Mouse (Mus musculus): ENCODE measurements around the gene Hic1. TPM values are rescaled to one million over a fixed set of nuclear protein-coding genes. Genes with fewer than 3 reads are reported as not detected.
"Not testable (repeated sequence)": the region's sequence is repeated elsewhere in the genome, so short reads cannot be mapped to it uniquely, and the experiment has no call there.

The Hic1 gene
- total RNA-seq, 2 experiments from 2014 or later: not detected

- ATAC-seq (replicated peaks; ENCODE audit: poor library complexity, severe bottlenecking): no peak
These were observed 24.1 kb upstream of the Hic1 start, which contains the start of gene Rtn4rl1 for GRCm38 (mm10) chr11:75193256-75194071. Gene Rtn4rl1 (plus strand): TSS chr11:75193783.

- peak; percentile 43 for ATAC-seq (replicated peaks; ENCODE audit: poor library complexity, severe bottlenecking)
These were observed 23.3 kb upstream of the Hic1 start for GRCm38 (mm10) chr11:75192336-75193214.

- ATAC-seq (replicated peaks; ENCODE audit: poor library complexity, severe bottlenecking): no peak
These were observed 22.5 kb upstream of the Hic1 start for GRCm38 (mm10) chr11:75191841-75192240.

DNA sequence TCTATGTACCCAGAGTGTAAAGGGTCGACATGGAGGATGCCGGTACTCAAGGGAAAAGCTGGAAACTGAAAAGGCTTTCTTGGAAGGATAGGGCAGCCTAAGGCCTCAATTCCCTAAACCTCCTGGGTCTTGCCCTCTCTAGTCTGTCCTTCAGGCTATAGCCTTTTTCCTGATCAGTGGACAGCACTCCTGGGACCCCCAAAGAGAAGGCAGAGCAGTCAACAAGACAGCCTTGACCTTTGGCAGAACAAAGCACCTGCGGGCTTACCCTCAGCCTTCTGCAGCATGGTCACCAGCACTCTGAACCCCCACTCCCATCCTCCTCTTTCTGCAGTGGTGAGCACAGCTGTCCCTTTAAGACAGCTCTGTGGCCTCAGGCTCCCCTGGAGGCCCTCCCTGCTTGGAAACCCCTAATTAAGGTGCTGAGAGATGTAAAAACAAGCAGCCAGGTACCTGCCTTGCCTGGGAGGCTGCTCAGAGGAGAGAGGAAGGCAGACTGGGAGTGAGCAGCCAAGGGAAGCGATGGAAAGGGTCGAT, 21.7 kb upstream of the Hic1 start, which contains the start of gene Dph1:
Dph1 (minus strand) TSS at position 337 of the 537 bp plus-strand sequence.
- ATAC-seq (replicated peaks; ENCODE audit: poor library complexity, severe bottlenecking): no peak

- ATAC-seq (replicated peaks; ENCODE audit: poor library complexity, severe bottlenecking): peak; percentile 79
These were observed 21.0 kb upstream of the Hic1 start for GRCm38 (mm10) chr11:75190371-75190724.

DNA sequence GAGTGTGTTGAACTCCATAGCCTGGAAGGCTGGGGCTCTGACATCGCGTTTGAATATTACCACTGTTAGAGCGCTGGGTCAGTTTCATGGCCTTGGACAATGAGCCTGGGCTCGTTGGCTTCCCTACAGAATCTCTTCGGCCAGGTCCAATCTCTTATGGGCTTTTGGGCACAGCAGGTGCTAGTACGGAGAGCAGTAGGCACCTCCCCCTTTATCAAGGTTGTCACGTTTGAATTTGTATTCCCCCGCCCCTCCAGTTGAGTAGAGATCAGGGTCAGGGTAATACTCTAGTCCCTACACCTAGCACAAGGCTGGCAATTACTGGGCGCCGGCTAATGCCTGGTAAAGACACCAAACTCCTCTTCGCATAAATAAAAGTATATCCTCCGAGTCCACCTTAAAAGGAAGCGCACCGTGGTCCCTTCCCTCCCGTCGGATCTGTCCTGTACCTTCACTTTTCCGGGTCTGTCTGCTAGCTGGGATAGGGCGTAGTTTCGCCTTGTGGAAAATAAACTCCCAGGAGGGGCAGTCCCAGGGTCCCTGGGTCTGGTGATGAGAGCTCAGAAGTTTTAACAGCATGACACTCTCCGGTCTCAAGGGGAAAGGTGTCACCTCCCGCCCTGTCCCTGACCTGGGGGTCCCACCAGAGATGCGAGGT, 20.5 kb upstream of the Hic1 start:
- ATAC-seq (replicated peaks; ENCODE audit: poor library complexity, severe bottlenecking): peak; percentile 14

- ATAC-seq (replicated peaks; ENCODE audit: poor library complexity, severe bottlenecking): no peak
These were observed 15.7 kb upstream of the Hic1 start for GRCm38 (mm10) chr11:75184986-75185385.

- no peak for ATAC-seq (replicated peaks; ENCODE audit: poor library complexity, severe bottlenecking)
These were observed 15.3 kb upstream of the Hic1 start for GRCm38 (mm10) chr11:75184573-75184972.

- ATAC-seq (replicated peaks; ENCODE audit: poor library complexity, severe bottlenecking): no peak
These were observed 14.7 kb upstream of the Hic1 start for GRCm38 (mm10) chr11:75183917-75184570.

GRCm38 (mm10) chr11:75178672-75179208, 9.4 kb upstream of the Hic1 start, which contains the start of gene Ovca2:
Gene Ovca2 (minus strand): TSS chr11:75178835.
- peak; percentile 98 for ATAC-seq (replicated peaks; ENCODE audit: poor library complexity, severe bottlenecking)

- no peak for ATAC-seq (replicated peaks; ENCODE audit: poor library complexity, severe bottlenecking)
These were observed 8.7 kb upstream of the Hic1 start for GRCm38 (mm10) chr11:75178011-75178410.

- ATAC-seq (replicated peaks; ENCODE audit: poor library complexity, severe bottlenecking): not testable (repeated sequence)
These were observed 5.3 kb upstream of the Hic1 start for GRCm38 (mm10) chr11:75174574-75174973.

- ATAC-seq (replicated peaks; ENCODE audit: poor library complexity, severe bottlenecking): no peak
These were observed 4.5 kb upstream of the Hic1 start for GRCm38 (mm10) chr11:75173799-75174165.

- peak; percentile 73 for ATAC-seq (replicated peaks; ENCODE audit: poor library complexity, severe bottlenecking)
These were observed 3.9 kb upstream of the Hic1 start for GRCm38 (mm10) chr11:75173095-75173798.

DNA sequence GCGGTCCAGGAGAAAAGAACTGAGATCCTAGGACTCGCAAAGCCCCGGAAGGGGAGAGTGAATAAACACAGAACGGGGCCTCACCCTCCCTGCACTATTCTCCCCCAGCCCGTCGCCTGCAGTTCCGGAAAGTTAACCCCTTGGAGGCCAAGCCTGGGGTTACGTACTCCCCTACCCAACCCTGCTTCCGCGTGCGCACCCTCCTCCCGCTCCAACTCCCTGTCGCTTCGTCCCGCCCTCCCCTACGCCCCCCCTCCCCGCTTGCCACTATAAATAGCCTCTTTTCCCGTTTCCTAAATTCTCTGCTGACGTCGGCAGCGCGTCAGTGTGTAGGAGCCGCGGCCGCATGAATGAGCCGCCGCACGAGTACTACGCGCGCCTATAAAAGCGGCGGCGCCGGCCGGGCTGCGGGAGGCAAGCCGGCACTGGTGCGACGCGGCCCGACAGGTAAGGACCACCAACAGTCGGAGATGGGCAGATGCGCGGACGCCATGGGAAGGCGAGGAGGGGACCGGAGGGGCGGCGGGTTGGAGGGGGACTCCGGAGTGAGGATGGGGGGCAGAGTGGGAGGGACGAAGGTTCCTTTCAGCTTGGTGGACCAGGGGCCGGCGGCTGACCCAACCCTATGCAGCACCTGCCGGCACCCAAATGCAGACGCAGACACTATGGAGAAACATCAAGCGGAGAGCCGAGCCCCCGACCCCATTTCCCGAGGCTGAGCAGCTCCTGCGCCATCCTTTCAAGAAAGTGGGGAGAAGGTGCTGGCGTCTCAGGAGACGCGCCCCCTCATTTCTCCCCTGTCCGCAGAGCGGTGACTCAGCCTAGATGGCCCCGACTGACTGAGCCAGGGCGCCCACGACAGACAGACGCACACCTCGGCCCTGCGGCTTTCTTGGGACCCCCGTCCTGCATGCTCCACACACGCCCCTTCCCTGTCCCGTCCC, 3.1 kb upstream of the Hic1 start:
- no peak for ATAC-seq (replicated peaks; ENCODE audit: poor library complexity, severe bottlenecking)

GRCm38 (mm10) chr11:75171186-75171865, 2.0 kb upstream of the Hic1 start:
- ATAC-seq (replicated peaks; ENCODE audit: poor library complexity, severe bottlenecking): no peak

- ATAC-seq (replicated peaks; ENCODE audit: poor library complexity, severe bottlenecking): peak; percentile 39
These were observed 925 bp upstream of the Hic1 start for GRCm38 (mm10) chr11:75170136-75170751.

Data from granulocyte monocyte progenitor cell, adult 5-6 weeks (primary cell).